Mouse (Mus musculus): ENCODE measurements around the gene March10.

The March10 gene

GRCm38 (mm10) chr11:105467266-105467665 lies 10.7 kb upstream of the March10 start:
- in situ Hi-C loops (cut with MboI; ENCODE audit: unreplicated experiment in 2 of 2): no loop called here

GRCm38 (mm10) chr11:105466756-105467155 lies 10.2 kb upstream of the March10 start:
- in situ Hi-C loops (cut with MboI; ENCODE audit: unreplicated experiment in 2 of 2): no loop called here

GRCm38 (mm10) chr11:105465488-105465887 lies 9.0 kb upstream of the March10 start:
- in situ Hi-C loops (cut with MboI; ENCODE audit: unreplicated experiment in 2 of 2): no loop called here

DNA sequence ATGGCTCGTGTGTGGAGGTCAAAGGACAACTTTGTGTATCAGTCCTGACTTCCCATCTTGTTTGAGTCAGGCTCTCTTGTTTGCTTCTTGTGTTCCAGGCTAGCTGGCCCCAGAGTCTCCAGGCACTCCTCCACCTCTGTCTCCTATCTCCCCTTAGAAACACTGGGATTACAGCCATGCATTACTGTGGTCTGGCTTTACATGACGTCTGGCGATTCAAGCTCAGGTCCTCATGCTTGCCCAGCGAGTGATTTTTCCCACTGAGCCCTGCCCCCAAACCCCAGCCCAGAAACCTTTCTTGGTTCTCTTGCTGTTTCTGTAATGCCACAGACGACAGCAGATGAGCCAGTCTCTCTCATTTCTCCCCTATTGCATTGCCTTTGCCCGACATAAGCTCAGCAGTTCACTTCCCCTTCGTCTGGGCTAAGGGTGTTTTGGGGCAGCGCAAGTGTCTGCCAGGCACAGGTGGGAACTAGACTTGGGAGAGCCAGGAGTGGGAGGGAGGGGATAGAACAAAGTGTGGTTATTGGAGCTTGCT lies 8.0 kb upstream of the March10 start:
- in situ Hi-C loops (cut with MboI; ENCODE audit: unreplicated experiment in 2 of 2): no loop called here

DNA sequence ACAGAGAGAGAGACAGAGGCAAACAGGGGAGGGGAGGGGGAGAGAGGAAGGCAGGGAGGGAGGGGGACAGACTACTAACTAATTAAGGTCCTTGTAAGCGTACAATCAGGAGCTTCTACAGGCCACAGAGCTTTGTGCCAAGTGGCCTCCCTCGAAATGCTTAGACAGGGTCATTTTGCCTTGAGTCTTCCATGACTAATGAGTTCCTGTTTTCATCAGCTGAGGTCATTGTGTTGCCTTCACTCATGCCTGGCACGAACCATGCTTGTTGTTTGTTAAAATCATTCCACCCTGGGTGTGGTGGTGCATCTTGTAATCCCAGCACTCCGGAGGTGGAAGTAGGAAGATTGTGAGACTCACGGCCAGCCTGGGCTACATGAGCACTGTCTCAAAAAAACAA lies 3.4 kb upstream of the March10 start:
- in situ Hi-C loops (cut with MboI; ENCODE audit: unreplicated experiment in 2 of 2): no loop called here

- in situ Hi-C loops (cut with MboI; ENCODE audit: unreplicated experiment in 2 of 2): no loop called here
These were observed 506 bp upstream of the March10 start for GRCm38 (mm10) chr11:105457041-105457440.

DNA sequence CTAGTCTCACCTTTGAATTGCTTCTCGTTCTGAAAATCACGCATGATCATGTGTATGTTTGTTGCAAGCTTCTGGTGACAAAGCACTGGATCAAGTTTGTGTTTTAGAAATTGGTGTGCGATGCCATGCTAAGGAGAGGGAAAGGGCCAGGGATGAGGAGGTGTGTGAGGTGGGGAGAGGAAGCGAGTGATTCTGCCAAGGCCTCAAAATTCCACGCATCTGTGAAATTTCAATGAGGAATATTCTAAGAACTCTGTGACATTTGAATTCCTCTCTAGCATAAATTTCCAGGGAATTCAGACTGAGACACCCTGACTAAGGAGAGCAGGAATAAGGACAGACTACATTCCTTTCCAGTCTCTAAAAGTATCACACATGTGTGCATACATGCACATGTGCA lies 1.4 kb downstream of the March10 start:
- in situ Hi-C loops (cut with MboI; ENCODE audit: unreplicated experiment in 2 of 2): no loop called here

- in situ Hi-C loops (cut with MboI; ENCODE audit: unreplicated experiment in 2 of 2): no loop called here
These were observed 3.5 kb downstream of the March10 start for GRCm38 (mm10) chr11:105453084-105453483.

DNA sequence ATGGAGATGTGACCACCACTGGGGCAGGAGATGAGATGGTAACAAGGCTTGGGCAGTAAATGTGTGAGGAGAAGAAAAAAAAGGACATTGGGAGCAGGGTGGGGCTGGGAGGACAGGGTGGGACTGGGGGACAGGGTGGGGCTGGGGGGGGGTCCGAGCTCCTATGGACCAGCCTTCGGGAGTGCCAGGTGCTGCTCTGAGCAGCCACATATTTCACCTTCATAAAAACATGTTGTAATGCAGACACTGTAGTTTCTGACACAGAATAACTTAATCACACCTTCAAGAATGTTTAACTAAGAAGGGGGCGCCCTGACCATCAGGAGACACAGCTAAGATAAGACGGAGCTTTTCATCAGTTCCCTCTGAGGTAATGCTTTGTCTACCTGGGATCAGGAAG lies 4.0 kb downstream of the March10 start:
- in situ Hi-C loops (cut with MboI; ENCODE audit: unreplicated experiment in 2 of 2): no loop called here

DNA sequence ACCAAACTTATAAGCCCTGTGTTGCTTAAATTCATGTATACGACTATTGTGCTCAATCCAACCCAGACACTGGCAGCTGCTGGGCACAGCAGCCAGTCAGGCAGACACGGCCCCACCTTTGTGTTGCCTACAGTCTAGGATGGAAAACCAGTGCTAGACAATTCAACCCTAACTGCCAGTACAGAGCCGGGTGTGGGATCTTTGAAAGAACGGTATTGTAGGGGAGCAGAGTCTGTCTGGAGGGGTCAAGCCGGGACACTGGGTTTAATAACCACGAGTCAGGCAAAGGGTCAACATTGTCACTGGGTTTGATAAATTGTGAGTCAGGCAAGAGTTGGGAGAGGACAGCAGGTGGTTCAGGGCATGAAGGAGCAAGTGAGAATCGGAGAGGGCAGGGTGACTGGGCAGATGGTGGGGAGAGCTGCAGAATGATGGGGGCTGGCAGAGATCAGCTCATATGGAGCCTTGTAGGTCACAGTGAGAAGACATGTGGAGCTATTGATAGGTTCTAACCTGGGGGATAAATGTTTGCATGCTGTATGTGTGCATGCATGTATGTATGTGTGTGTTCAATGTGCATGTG lies 4.9 kb downstream of the March10 start:
- in situ Hi-C loops (cut with MboI; ENCODE audit: unreplicated experiment in 2 of 2): no loop called here

DNA sequence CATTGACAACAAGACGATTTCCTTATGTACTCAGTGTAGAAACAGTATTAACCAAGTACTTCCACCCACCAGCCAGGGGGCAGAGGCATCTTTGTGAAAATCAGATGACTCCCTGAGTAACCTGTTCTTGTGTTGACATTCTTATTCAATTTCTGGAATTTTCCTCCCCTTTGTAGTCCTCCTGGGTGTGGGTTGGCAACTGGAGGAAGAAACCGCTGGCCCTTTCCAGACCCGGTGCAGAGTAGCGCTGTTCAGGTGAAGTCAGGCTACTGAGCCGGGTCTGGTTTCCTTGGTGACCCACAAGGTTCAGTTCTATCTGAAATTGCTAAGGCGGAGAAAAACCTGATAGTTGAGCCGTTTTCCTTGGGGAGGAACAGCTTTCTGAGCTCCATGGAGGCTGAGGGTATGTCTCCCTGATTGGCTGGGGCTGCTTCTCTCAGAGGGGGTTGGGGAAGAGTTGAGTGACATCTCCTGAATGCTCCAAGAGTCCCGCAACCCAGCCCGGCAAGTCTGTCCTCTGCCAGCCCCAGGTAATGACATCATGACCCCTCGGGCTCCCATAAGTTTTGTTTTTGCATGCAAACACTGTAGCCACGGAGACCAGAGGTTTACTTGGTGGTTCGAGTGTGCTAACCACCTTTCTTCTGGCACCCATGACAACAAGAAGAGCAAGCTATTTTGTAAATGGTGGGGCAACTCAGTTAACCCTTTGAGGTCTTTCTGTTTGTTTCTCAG lies 6.8 kb downstream of the March10 start:
- in situ Hi-C loops (cut with MboI; ENCODE audit: unreplicated experiment in 2 of 2): no loop called here

GRCm38 (mm10) chr11:105447661-105448060 lies 8.9 kb downstream of the March10 start:
- in situ Hi-C loops (cut with MboI; ENCODE audit: unreplicated experiment in 2 of 2): no loop called here

DNA sequence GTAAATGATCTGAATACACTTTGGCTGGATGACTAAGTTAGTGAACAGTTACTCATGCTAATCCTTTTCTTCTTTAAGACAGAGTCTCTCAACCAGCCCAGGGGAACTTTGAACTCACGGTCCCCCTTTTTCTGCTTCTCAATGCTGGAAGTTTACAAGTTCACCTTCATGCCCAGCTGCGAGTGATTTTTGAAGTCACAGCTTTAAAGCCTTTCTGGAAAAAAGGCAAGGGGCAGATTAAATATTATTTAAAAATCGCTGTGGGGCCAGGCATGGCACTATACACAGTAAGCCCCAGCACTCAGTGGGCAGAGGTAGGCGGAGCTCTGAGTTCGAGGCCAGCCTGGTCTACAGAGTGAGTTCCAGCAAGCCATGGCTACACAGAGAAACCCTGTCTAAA lies 10.3 kb downstream of the March10 start:
- in situ Hi-C loops (cut with MboI; ENCODE audit: unreplicated experiment in 2 of 2): no loop called here

GRCm38 (mm10) chr11:105445741-105446140 lies 10.8 kb downstream of the March10 start:
- in situ Hi-C loops (cut with MboI; ENCODE audit: unreplicated experiment in 2 of 2): no loop called here

DNA sequence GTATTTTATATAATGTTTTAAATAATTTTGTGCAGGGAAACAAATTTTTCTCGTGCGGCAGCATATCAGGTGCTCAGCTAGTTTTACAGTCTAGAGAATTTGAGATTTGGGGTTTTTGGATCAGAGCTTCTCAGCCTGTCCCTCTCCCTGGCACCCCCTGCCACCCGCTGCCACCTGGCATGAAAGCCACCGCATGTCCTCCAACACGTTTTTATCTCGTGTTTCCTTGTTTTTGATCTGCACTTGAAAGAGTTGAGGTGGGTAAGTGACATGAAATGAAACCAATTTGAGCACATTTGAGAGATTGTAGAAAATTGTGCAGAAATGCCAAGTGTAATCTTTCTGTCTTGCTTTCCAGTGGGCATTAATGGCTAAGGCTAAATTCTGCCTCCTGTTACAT lies 11.6 kb downstream of the March10 start:
- in situ Hi-C loops (cut with MboI; ENCODE audit: unreplicated experiment in 2 of 2): no loop called here

GRCm38 (mm10) chr11:105443505-105443904 lies 13.0 kb downstream of the March10 start:
- in situ Hi-C loops (cut with MboI; ENCODE audit: unreplicated experiment in 2 of 2): no loop called here

- in situ Hi-C loops (cut with MboI; ENCODE audit: unreplicated experiment in 2 of 2): no loop called here
These were observed 16.7 kb downstream of the March10 start for GRCm38 (mm10) chr11:105439796-105440195.

DNA sequence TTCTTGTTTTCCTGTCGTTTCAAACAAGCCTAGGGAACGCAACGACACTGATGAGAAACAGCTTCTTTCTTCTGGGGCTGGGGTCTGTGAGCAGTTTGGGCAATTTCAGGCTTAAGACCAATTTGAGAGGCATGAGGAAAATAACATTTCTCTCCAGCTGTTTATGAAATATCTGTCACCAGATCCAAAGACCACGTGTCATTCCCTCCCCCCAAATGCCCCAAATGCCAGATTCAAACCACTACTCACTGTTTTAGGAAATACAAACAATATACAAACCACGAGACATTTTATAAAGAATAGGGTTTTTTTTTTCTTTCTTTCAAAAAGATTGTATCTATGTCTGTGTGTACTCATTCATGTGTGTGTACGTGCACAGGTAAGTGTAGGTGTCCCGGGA lies 17.6 kb downstream of the March10 start:
- in situ Hi-C loops (cut with MboI; ENCODE audit: unreplicated experiment in 2 of 2): no loop called here

DNA sequence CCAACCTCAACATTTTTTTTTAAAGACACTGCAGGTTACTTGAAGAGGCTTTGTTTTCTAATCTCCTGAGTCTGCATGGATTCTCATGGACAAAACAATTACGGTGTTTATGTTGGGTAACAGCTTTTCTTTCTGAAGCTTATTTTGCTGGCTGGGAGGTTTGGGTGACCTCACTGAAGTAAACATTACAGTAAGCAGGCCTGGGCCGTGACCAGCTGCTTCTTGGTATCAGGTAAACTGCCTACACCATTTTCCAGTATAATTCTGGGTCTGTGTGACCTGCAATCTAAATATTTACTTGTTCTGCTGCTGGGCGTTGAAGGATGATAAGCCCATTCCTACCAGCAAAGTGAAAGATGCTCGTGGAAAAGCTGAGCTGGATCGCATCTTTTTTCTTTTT lies 30.1 kb downstream of the March10 start:
- in situ Hi-C loops (cut with MboI; ENCODE audit: unreplicated experiment in 2 of 2): no loop called here

GRCm38 (mm10) chr11:105424643-105425042 lies 31.9 kb downstream of the March10 start:
- in situ Hi-C loops (cut with MboI; ENCODE audit: unreplicated experiment in 2 of 2): no loop called here

DNA sequence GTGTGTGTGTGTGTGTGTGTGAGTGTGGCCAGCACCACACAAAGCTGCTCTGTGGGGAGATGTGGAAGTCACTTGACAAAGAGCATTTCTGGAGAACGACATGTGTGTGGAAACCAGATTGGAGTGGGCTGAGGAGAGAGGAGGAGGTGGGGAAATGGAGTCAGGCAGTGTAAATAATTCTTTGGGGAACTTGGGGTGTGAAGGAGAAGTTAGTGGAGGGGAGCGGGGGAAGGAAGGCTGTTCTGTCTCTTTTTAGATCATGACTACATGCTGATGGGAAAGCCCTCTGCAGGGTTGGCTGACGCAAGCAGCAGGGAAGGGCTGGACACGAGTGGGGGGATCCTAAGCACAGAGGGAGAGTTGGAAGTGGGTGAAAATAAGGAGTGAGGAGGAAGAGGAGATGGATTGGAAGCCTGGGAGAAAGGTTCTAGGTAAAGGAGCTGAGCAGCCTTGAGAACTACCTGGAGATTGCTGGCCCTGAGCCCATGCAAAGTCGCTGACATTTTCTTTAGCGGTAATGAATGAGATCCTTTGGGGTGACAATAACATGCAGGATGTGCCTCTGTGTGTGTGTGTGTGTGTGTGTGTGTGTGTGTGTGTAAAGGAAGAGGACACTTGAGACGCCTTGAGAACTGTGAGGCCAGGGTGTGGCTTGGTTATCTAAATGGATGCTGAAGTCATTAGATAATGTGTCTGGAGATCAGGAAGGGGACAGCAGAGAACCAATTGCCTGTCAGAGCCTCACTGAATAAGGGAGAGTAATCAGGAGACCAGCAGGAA lies 35.7 kb downstream of the March10 start:
- in situ Hi-C loops (cut with MboI; ENCODE audit: unreplicated experiment in 2 of 2): no loop called here

DNA sequence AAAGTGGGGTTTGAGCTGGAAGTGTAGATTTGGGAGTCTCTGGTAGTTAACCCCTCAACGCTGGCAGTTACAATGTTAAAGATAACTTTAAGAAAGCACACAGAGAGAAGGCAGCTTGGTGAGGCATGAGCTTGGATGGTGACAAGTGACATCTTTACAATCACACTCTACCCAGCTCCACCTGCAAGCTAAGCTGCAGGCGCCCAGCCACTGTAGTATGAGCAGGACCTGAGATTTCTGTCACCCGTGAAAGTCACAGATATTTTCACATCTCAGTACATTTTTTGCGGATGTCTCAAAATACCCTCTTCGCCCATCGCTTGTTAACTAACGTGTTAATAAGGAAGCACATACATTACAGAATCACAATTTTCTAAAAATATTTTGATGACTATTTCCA lies 36.6 kb downstream of the March10 start:
- in situ Hi-C loops (cut with MboI; ENCODE audit: unreplicated experiment in 2 of 2): no loop called here

Data from v-Abl transformed pro-B cells (cell line).